Mouse (Mus musculus) erythroblast, embryonic 14.5 days (primary cell): ENCODE data around the gene Gfra1. TPM values are rescaled to one million over a fixed set of nuclear protein-coding genes. Genes with fewer than 3 reads are reported as not detected.

Experiments used
- H3K27me3 ChIP-seq: 2 replicates; pipeline ENCODE4 v1.6.1; 2012; ENCODE audit warnings: inconsistent platforms; ENCODE audit not compliant: control insufficient read depth
- H3K36me3 ChIP-seq: 2 replicates; pipeline ENCODE4 v1.6.1; 2012; ENCODE audit warnings: mild to moderate bottlenecking, inconsistent platforms; ENCODE audit not compliant: control insufficient read depth
- H3K4me1 ChIP-seq: 2 replicates; pipeline ENCODE4 v1.6.1; 2012; ENCODE audit warnings: inconsistent platforms; ENCODE audit not compliant: control insufficient read depth
- H3K4me3 ChIP-seq: replicated peaks from 2 replicates; pipeline ENCODE3; 2012; ENCODE audit warnings: moderate library complexity, mild to moderate bottlenecking, inconsistent platforms
- H3K9me3 ChIP-seq: 2 replicates; pipeline ENCODE4 v1.6.1; 2012; ENCODE audit warnings: low read length, inconsistent platforms, mixed read lengths; ENCODE audit not compliant: control insufficient read depth
- GATA1 ChIP-seq: IDR thresholded peaks from 2 replicates; pipeline ENCODE4 v1.6.1; 2012; ENCODE audit warnings: low read length, inconsistent platforms, mixed read lengths
- TAL1 ChIP-seq: IDR thresholded peaks from 3 replicates; pipeline ENCODE4 v1.6.1; 2012; ENCODE audit warnings: low read length, inconsistent platforms, mixed read lengths
- polyA plus RNA-seq: library from polyadenylated mRNA; stranded (reverse); fragments of >175 nt; gene quantifications from 2 replicates; pipeline ENCODE4 v1.2.3, GENCODE M21; 2012

Gene Gfra1
- polyA plus RNA-seq, 1 experiment, result not detected

DNA sequence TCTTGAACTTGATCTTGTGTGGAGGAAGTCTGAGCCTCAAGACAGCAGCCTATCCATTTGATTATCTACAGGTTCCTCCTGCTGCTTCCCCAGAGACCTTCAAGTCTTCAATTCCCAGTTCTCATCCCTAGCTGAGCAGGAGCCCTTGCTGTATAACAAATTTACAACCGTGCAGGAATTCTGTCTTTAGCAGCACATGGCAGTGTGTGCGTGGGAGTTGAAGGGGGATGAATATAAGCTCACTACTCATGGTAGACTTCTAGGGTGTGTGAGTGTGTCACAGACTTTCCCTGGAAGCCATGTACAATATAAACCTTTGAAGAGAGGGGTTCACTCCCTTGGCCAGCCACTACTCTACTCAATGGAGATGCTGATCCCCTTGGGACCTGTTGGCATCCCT, 157.8 kb downstream of the Gfra1 start:
- Histone ChIP-seq H3K36me3 (no peaks in the 10 kb centered on the region), H3K4me3 (no peak overlapping the region), H3K27me3 (no peaks in the 10 kb centered on the region), H3K4me1 (no peaks in the 10 kb centered on the region), H3K9me3 (peaks cover 5% of the 10 kb centered on the region)
- TF ChIP-seq TAL1 (no peak), GATA1 (no peak)

DNA sequence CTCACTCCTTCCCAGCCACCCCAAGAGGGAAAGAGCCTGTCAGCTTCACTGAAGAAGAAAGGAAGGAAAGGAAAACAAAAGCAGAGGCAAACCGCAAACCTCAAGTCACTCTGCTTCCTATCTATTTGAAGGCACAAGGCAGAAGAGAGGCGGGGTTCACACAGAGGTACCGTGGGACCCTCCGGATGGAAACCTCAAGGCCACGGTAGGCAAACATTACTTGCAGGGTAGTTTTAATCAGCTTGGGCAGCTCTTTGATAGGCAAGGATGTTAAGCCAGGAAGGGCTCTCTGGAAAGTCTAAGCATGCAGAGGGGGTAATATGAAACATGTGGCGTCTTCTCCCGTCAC, 158.9 kb downstream of the Gfra1 start:
- no peak overlapping the region for H3K4me3 ChIP-seq
- H3K4me1 ChIP-seq, result no peaks in the 10 kb centered on the region
- no peaks in the 10 kb centered on the region for H3K36me3 ChIP-seq
- H3K9me3 ChIP-seq, result peaks cover 7% of the 10 kb centered on the region
- no peak for TF ChIP-seq GATA1
- no peak for TF ChIP-seq TAL1
- H3K27me3 ChIP-seq, result no peaks in the 10 kb centered on the region

DNA sequence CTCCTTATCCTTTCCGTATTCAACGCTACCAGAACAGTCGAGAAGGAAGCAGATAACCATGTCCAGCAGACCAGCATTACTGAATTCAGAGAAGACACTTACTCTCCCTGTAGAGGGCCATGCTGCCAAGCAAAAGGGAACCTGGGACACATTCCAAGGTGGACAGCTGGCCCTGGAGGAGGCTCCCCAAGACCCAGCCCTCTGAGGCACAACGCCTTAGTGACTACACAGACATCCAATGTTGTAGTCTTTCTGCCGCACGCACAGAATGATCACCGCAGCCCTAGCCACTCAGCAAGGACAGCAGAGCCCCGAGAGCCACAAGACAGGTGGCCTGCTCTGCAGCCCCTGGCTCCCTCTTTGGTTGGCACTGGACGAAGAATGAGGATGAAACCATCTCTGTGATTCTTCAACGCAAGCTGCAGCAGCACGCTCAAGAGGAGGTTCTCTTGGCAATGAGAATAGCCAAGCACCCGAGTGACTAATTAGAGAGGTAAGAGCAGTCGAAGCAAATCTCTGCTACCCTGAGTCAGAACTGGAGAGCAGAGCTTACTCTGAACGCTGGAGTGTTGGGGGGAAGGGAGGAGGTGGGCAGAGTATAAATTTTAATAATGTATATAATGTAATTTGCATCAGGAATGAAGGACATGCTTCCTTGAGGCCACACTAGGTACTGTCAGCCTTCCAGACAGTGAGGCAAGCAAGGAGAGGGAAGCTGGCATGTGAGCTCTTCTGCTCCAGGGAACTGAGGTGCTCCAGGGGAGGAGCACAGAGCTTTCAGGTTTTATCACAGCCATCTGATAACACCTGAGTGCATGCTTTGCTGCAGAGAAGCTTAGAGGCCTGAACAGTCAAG, 159.5 kb downstream of the Gfra1 start:
- Histone ChIP-seq H3K27me3 (no peaks in the 10 kb centered on the region), H3K4me3 (no peak overlapping the region), H3K36me3 (no peaks in the 10 kb centered on the region), H3K4me1 (no peaks in the 10 kb centered on the region), H3K9me3 (peaks cover 7% of the 10 kb centered on the region)
- TF ChIP-seq GATA1, result no peak
- no peak for TF ChIP-seq TAL1

DNA sequence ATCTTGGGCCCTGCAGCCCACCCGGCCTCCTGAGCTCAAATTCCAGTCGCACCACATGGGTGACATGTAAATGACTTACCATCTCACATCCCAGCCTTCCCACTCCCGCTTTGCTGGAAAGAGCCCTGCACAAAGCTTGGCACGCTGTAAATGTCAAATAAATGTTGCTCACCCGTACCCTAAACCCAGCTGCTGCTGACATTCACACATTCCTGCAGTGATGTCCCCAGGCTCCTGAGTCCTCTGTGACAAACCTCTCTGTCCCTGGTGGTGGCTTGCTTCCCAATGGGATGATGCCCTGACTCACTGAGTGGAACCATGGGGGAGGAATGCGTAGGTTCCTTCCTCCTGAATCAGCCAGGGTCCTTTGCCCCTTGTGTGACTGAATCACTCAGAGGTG, 167.6 kb downstream of the Gfra1 start:
- Histone ChIP-seq H3K4me3 (no peak overlapping the region), H3K9me3 (peaks cover 15% of the 10 kb centered on the region), H3K27me3 (no peaks in the 10 kb centered on the region), H3K36me3 (no peaks in the 10 kb centered on the region), H3K4me1 (no peaks in the 10 kb centered on the region)
- TF ChIP-seq TAL1 (no peak), GATA1 (no peak)

DNA sequence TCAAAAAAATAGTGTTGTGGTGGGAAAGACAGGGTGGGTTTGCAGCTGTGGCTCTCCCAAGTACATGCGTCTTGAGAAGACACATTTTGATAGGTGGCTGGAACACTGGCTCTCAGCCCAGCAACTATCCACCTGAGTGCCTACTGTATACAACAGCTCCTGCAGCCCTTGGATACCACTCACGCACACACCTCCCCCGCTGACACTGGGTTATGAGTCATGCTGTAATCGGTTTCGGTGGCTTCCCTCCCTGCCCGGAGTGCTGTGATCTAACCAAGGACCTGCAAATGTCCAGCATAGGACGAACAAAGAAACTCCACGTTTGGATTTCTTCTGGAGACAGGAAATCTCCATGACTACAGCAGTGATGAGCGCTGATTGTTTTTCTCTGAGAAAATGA, 180.4 kb downstream of the Gfra1 start:
- H3K9me3 ChIP-seq, result no peaks in the 10 kb centered on the region
- no peaks in the 10 kb centered on the region for H3K36me3 ChIP-seq
- H3K4me1 ChIP-seq, result no peaks in the 10 kb centered on the region
- no peaks in the 10 kb centered on the region for H3K27me3 ChIP-seq
- no peak overlapping the region for H3K4me3 ChIP-seq
- TF ChIP-seq TAL1, result no peak
- no peak for TF ChIP-seq GATA1

DNA sequence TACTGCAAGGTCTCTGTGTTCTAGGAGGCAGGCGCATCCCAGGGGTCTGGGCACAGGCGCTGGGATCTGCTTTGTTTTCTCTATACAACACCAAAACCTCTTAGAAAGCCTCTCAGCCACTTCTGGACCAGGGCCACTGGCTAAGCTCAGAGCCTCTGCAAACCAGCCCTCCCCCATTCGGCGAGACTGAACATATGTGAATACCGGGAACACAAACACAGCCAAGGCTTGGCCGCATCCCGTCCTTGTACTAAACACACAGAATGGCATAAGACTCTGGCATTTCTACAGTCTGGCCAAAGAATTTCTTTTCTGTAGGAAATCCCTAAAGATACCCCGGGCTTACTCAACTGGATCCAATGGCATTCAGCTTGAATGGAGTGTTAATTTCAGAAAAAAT, 183.9 kb downstream of the Gfra1 start:
- Histone ChIP-seq H3K4me1 (no peaks in the 10 kb centered on the region), H3K27me3 (no peaks in the 10 kb centered on the region), H3K36me3 (no peaks in the 10 kb centered on the region), H3K9me3 (no peaks in the 10 kb centered on the region), H3K4me3 (no peak overlapping the region)
- TF ChIP-seq GATA1 (no peak), TAL1 (no peak)

DNA sequence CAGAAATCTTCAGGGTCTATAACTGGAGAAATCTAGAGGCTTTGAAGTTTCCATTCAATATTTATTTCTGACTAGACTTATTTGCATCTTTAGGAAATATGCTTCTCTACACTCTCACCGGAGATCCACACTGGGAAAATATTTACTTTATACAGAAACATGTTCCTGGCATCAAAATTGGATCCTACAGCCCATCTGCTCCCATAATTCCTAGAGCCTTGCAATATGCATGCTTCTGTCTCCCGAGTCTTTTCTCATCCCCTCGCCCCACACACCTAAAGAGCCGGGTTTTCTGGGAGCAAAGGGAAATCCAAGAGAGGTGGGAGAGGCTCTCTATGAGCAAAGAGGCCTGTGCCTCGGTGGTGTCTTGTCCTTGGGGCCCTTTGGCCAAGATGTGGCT, 184.9 kb downstream of the Gfra1 start:
- Histone ChIP-seq H3K4me3 (no peak overlapping the region), H3K9me3 (no peaks in the 10 kb centered on the region), H3K4me1 (no peaks in the 10 kb centered on the region), H3K36me3 (no peaks in the 10 kb centered on the region), H3K27me3 (no peaks in the 10 kb centered on the region)
- no peak for TF ChIP-seq GATA1
- no peak for TF ChIP-seq TAL1

DNA sequence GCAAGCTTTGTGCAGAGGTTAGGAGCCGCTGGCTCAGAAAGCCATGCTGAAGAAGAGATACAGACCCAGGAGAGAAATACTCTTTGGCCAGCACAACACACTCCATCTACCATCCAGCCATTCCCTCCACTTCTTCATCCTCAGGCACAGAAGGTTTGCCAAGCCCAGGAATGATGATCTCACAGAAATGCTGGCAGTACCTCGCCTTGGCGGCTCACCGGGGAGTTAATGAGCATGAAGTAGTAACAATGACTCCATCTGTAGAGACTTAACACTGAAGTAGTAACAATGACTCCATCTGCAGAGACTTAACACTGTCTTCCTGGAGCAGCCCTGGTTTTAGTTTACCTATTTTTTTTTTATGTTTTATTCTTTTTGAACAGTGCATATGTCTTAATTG, 187.2 kb downstream of the Gfra1 start:
- H3K4me3 ChIP-seq, result no peak overlapping the region
- no peak for TF ChIP-seq GATA1
- no peak for TF ChIP-seq TAL1
- H3K9me3 ChIP-seq, result no peaks in the 10 kb centered on the region
- H3K4me1 ChIP-seq, result no peaks in the 10 kb centered on the region
- no peaks in the 10 kb centered on the region for H3K36me3 ChIP-seq
- H3K27me3 ChIP-seq, result no peaks in the 10 kb centered on the region

DNA sequence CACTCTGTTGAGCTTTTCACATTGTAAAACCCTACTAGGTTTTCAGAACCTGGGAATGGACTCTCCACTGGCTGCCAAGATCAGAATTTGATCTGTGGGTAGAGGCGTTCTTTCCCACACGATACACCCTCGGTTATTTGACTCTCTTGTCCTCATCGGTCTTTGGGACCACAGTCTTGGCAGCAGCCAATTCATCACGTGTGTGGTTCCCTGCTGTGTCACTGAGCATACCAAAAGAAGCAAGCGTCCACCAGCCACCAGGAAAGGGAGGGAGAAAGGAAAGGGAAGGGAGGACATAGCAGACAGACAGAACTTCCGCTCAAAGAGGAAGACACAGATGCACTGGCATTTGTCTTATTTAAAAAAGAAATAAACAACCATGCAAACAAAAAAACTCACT, 189.1 kb downstream of the Gfra1 start:
- Histone ChIP-seq H3K4me3 (no peak overlapping the region), H3K9me3 (no peaks in the 10 kb centered on the region), H3K4me1 (no peaks in the 10 kb centered on the region), H3K27me3 (no peaks in the 10 kb centered on the region), H3K36me3 (no peaks in the 10 kb centered on the region)
- TF ChIP-seq GATA1 (no peak), TAL1 (no peak)

DNA sequence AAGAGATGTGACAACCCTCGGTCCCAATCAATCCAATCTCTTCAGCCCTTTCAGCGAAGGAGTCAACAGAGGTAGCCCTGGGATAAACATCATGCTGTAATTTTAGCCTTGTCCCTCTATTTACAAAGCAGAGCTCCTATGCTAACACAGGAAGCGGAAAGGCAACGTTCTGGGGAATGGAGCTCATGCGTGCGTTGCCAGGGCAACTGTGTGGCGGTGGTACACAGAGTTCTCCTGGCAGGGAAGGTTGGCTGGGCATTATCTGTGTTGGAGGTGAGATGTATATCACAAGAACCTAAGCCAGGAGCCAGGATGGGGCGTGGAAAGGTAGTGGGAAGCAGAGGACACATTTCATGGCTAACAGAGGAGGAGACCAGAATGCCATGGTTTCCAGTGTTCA, 194.8 kb downstream of the Gfra1 start:
- Histone ChIP-seq H3K36me3 (no peaks in the 10 kb centered on the region), H3K27me3 (no peaks in the 10 kb centered on the region)
- TF ChIP-seq TAL1 (no peak), GATA1 (no peak)

More for the DNA sequence above, 194.8 kb downstream of the Gfra1 start:
- Histone ChIP-seq H3K9me3 (no peaks in the 10 kb centered on the region), H3K4me1 (no peaks in the 10 kb centered on the region), H3K4me3 (no peak overlapping the region)
